In the genomic region with DNA sequence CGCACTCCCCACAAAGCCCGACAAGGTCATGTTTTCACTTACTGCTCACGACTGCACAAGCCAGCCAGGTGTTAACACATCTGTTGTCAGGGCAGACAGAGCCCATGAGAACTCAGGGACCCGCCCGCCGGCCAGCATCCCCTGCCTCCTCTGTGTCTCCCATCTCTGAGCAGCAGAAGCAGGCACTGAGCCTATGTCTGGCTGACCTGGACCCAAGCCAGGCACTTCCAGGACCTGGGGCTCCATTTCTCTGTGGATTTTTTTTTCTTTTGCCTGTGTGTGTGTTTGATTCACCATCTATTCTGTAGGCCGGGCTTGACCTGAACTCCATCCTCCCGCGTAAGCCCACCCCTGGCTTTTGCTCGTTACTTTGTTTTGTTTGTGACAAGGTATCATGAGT, we compare ENCODE assay signal across 22 mouse cellular contexts. TPM values are rescaled to one million over a fixed set of nuclear protein-coding genes. Genes with fewer than 3 reads are reported as not detected.
DNase-seq lines count a peak whose midpoint lies in the region; ATAC-seq and TF ChIP-seq lines count a peak whose summit lies in the region.
"Had no signal": no experiment of that assay in that cellular context is flagged by ENCODE, and none has a peak within 500 bp of the region (broad histone marks: within the 10 kb centered on the region; RNA-seq: fewer than 3 reads in every experiment).

No protein-coding gene starts in this region.

- H3K36me3 ChIP-seq in hindbrain, embryonic 10.5 days: no peaks in the 10 kb centered on the region
- no peaks in the 10 kb centered on the region for H3K36me3 ChIP-seq in hindbrain, embryonic 12.5 days
- H3K36me3 ChIP-seq in midbrain, embryonic 13.5 days: peaks cover 13% of the 10 kb centered on the region; the same call in 1 of the 2 replicates
- 0 out of 2 replicates have a peak, but pooled peaks cover 4% of the 10 kb centered on the region for H3K36me3 ChIP-seq in midbrain, embryonic 15.5 days (replicated peaks)
- H3K36me3 ChIP-seq: limb, embryonic 12.5 days; lung, embryonic 15.5 days had no signal

- H3K4me3 ChIP-seq in hindbrain, embryonic 10.5 days: no peak overlapping the region
- H3K4me3 ChIP-seq in hindbrain, embryonic 12.5 days: no peak overlapping the region
- H3K4me3 ChIP-seq in midbrain, embryonic 13.5 days (replicated peaks): no peak overlapping the region
- no peak overlapping the region for H3K4me3 ChIP-seq in midbrain, embryonic 15.5 days
- H3K4me3 ChIP-seq in cortical plate, adult 2 months (ENCODE audit: insufficient read depth, low read length): no peak overlapping the region
- H3K4me3 ChIP-seq: gastrocnemius, adult 2 months; heart, embryonic 13.5 days; limb, embryonic 12.5 days; lung, embryonic 15.5 days had no signal

- peaks cover 21% of the 10 kb centered on the region for H3K4me1 ChIP-seq in hindbrain, embryonic 10.5 days (replicated peaks)
- peaks cover 16% of the 10 kb centered on the region; the same call in 1 of the 2 replicates for H3K4me1 ChIP-seq in hindbrain, embryonic 12.5 days
- peaks cover 20% of the 10 kb centered on the region for H3K4me1 ChIP-seq in midbrain, embryonic 13.5 days (replicated peaks)
- H3K4me1 ChIP-seq in midbrain, embryonic 15.5 days: peaks cover 19% of the 10 kb centered on the region
- H3K4me1 ChIP-seq in cortical plate, adult 2 months (ENCODE audit: control insufficient read depth, insufficient read depth, low read length): peaks cover 9% of the 10 kb centered on the region
- H3K4me1 ChIP-seq: heart, embryonic 13.5 days; lung, embryonic 15.5 days had no signal

- H3K9ac ChIP-seq in hindbrain, embryonic 12.5 days: no peak overlapping the region
- no peak overlapping the region for H3K9ac ChIP-seq in midbrain, embryonic 13.5 days (replicated peaks)
- no peak overlapping the region for H3K9ac ChIP-seq in midbrain, embryonic 15.5 days
- H3K9ac ChIP-seq: forebrain, postnatal 0 days; heart, embryonic 13.5 days; limb, embryonic 12.5 days; liver, embryonic 14.5 days; lung, embryonic 15.5 days had no signal

- TF ChIP-seq CTCF in cortical plate, adult 2 months (IDR thresholded peaks at IDR 0.05; ENCODE audit: extremely low read depth, insufficient read depth, low read length): no peak

- H3K9me3 ChIP-seq in hindbrain, embryonic 10.5 days: no peaks in the 10 kb centered on the region
- no peaks in the 10 kb centered on the region for H3K9me3 ChIP-seq in hindbrain, embryonic 12.5 days (replicated peaks)
- H3K9me3 ChIP-seq in midbrain, embryonic 13.5 days: no peaks in the 10 kb centered on the region
- H3K9me3 ChIP-seq in midbrain, embryonic 15.5 days: no peaks in the 10 kb centered on the region
- H3K9me3 ChIP-seq: limb, embryonic 12.5 days; lung, embryonic 15.5 days had no signal

- TF ChIP-seq POLR2A in cortical plate, adult 2 months (IDR thresholded peaks at IDR 0.05; ENCODE audit: extremely low read depth, insufficient read depth, low read length): no peak

- H3K27me3 ChIP-seq in hindbrain, embryonic 10.5 days (ENCODE audit: insufficient read depth, poor library complexity, severe bottlenecking): no peaks in the 10 kb centered on the region
- no peaks in the 10 kb centered on the region for H3K27me3 ChIP-seq in hindbrain, embryonic 12.5 days
- no peaks in the 10 kb centered on the region for H3K27me3 ChIP-seq in midbrain, embryonic 13.5 days
- no peaks in the 10 kb centered on the region for H3K27me3 ChIP-seq in midbrain, embryonic 15.5 days (replicated peaks)
- H3K27me3 ChIP-seq: heart, embryonic 13.5 days; limb, embryonic 12.5 days; lung, embryonic 15.5 days had no signal

- 0 out of 2 replicates have a peak overlapping the region, but pooled peaks have one; percentile 45 for H3K27ac ChIP-seq in hindbrain, embryonic 10.5 days
- no peak overlapping the region; the same call in 1 of the 2 replicates for H3K27ac ChIP-seq in hindbrain, embryonic 12.5 days
- H3K27ac ChIP-seq in midbrain, embryonic 13.5 days: 0 out of 2 replicates have a peak overlapping the region, but pooled peaks have one; percentile 7
- no peak overlapping the region for H3K27ac ChIP-seq in midbrain, embryonic 15.5 days
- H3K27ac ChIP-seq in cortical plate, adult 2 months (ENCODE audit: insufficient read depth, low read length): peak overlapping the region; percentile 78; the same call in 1 of the 2 replicates
- H3K27ac ChIP-seq: gastrocnemius, adult 2 months; heart, embryonic 13.5 days; kidney, postnatal 0 days; liver, embryonic 14.5 days; lung, embryonic 15.5 days had no signal

- no peak overlapping the region for H3K4me2 ChIP-seq in hindbrain, embryonic 12.5 days (replicated peaks)
- no peak overlapping the region for H3K4me2 ChIP-seq in midbrain, embryonic 13.5 days (replicated peaks)
- H3K4me2 ChIP-seq in midbrain, embryonic 15.5 days: no peak overlapping the region
- H3K4me2 ChIP-seq: heart, embryonic 13.5 days; limb, embryonic 12.5 days; lung, embryonic 15.5 days had no signal

- WGBS in hindbrain, embryonic 10.5 days: 83% methylated on average over 10 of the region's 10 CpGs
- WGBS in hindbrain, embryonic 12.5 days: 82% methylated on average over 10 of the region's 10 CpGs
- 77% methylated on average over 10 of the region's 10 CpGs for WGBS in midbrain, embryonic 13.5 days
- WGBS in midbrain, embryonic 15.5 days: 80% methylated on average over 10 of the region's 10 CpGs

- ATAC-seq in hindbrain, embryonic 12.5 days (ENCODE audit: low FRiP score): no peak
- ATAC-seq in midbrain, embryonic 13.5 days: no peak
- ATAC-seq in midbrain, embryonic 15.5 days (replicated peaks): no peak
- ATAC-seq: forebrain, postnatal 0 days had no signal

- no peak for DNase-seq in hindbrain, embryonic 10.5 days (ENCODE audit: low spot score)
- peak; percentile 71 to 72 for DNase-seq in cerebellum, postnatal 10 days
- no peak for DNase-seq in liver
- DNase-seq: adrenal gland, postnatal 36 days; embryo, embryonic 11 days; forebrain, postnatal 0 days; gastrocnemius, adult 2 months; heart, adult 11 months; kidney, adult 18-20 months; lung, postnatal 4 days; thymus, postnatal 36 days had no signal

RNA-seq across cellular contexts. Expression of gene Atp9a, which starts 23.5 kb away (rescaled TPM):
- polyA plus RNA-seq in hindbrain, embryonic 10.5 days (2016; fragmentation: Nextera tagmentation; extraction: Ambion mirVana): 14.6 and 20.1 TPM in 2 replicates
- polyA plus RNA-seq in hindbrain, embryonic 12.5 days (2016; fragmentation: Nextera tagmentation; extraction: Ambion mirVana): 50.8 and 54.2 TPM in 2 replicates
- polyA plus RNA-seq in midbrain, embryonic 13.5 days (2015; fragmentation: Nextera tagmentation; extraction: Ambion mirVana): 61.1 and 63.6 TPM in 2 replicates
- polyA plus RNA-seq in midbrain, embryonic 15.5 days (2015; fragmentation: Nextera tagmentation; extraction: Ambion mirVana): 155 and 179 TPM in 2 replicates
- polyA plus RNA-seq in cortical plate, adult 2 months (2012; rRNA removed): 272 and 279 TPM in 2 replicates

RNA-seq across cellular contexts. Expression of gene Sall4, which starts 49.0 kb away (rescaled TPM):
- 19.0 and 44.4 TPM in 2 replicates for polyA plus RNA-seq in hindbrain, embryonic 10.5 days (2016; fragmentation: Nextera tagmentation; extraction: Ambion mirVana)
- polyA plus RNA-seq in hindbrain, embryonic 12.5 days (2016; fragmentation: Nextera tagmentation; extraction: Ambion mirVana): 2.3 and 3.2 TPM in 2 replicates
- 2.2 and 5.5 TPM in 2 replicates for polyA plus RNA-seq in midbrain, embryonic 13.5 days (2015; fragmentation: Nextera tagmentation; extraction: Ambion mirVana)
- 1.2 and 1.3 TPM in 2 replicates for polyA plus RNA-seq in midbrain, embryonic 15.5 days (2015; fragmentation: Nextera tagmentation; extraction: Ambion mirVana)
- 0.06 TPM in 2 replicates for polyA plus RNA-seq in cortical plate, adult 2 months (2012; rRNA removed)
- polyA plus RNA-seq: C2C12; kidney, postnatal 0 days; spleen, adult 2 months had no signal

Comparison
In these comparisons a context has a peak if more than half of its experiments do, and no peak if none do; other contexts are left out.
1. H3K27ac ChIP-seq: peak in hindbrain, embryonic 10.5 days (single experiment), midbrain, embryonic 13.5 days (single experiment) and cortical plate, adult 2 months (single experiment); none in hindbrain, embryonic 12.5 days (single experiment) and midbrain, embryonic 15.5 days (single experiment).
2. DNase-seq: peak in cerebellum, postnatal 10 days (2 of 2); none in hindbrain, embryonic 10.5 days (single experiment) and liver (single experiment).